Mouse (Mus musculus) neural tube, embryonic 10.5 days (tissue): Measurements from ENCODE around the gene Vmn1r35.
"Not testable (repeated sequence)": the region's sequence is repeated elsewhere in the genome, so short reads cannot be mapped to it uniquely, and the experiment has no call there.

Experiments
- DNase-seq: peaks from one replicate; pipeline ENCODE4 v3.0.0-alpha.2; 2017; ENCODE audit warnings: low spot score; ENCODE audit errors: extremely low spot score

Gene Vmn1r35

DNA sequence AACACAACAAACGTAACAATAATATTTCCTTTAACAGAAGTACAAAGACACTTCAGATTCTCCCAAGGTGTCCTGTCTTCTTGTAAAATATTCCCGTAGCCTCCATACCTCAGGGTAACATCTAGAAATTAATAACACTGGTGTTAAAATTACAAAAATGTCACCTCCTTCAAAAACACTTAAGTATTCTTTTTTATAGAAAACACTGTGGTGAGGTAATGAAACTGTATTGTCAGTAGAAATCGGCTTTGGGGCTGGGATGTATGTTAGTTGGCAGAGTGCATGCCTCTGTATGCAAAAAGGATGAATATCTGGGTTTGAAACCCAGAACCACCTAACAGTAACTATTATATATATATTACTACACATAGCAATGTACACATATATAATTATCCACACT is at the start of gene Vmn1r35:
Gene Vmn1r35 (minus strand): TSS at position 101 of the 400 bp plus-strand sequence.
- no peak for DNase-seq

GRCm38 (mm10) chr6:66729082-66729481 is 43.4 kb upstream of the Vmn1r35 start, which contains the start of gene Vmn1r37:
Gene Vmn1r37, plus strand, starts transcription at chr6:66729382.
- DNase-seq, result not testable (repeated sequence)

- not testable (repeated sequence) for DNase-seq
Observed at GRCm38 (mm10) chr6:66719068-66719467, 33.4 kb upstream of the Vmn1r35 start, which contains the start of gene Vmn1r36. Gene Vmn1r36, minus strand, starts transcription at chr6:66719168.

GRCm38 (mm10) chr6:66713854-66714253 is 28.1 kb upstream of the Vmn1r35 start:
- DNase-seq, result no peak

- no peak for DNase-seq
Observed at GRCm38 (mm10) chr6:66708901-66709300, 23.2 kb upstream of the Vmn1r35 start.

DNA sequence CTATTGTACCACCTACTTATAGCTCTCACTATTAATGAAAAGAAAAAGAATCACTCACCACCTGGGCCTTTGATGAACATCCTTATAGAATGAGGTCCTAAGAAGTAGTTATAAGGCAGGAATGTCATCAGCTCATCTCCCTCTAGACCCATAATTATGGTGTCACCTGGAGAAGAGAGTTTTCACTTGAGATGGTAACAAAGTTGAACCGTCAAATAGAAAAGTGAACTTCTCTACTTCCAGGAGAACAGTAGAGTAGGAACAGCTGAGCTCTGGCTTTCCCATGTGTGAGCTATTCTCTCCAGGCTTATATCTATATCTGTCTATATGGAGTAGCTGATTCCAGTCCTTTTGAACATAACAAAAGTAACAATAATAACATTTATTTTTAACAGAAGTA is 41.9 kb downstream of the Vmn1r35 start, which contains the start of gene Vmn1r34:
Gene Vmn1r34 (minus strand): TSS at position 101 of the 400 bp plus-strand sequence.
- no peak for DNase-seq
